Mouse (Mus musculus) CH12.LX (cell line): ENCODE results near the gene Foxk1. TPM values are rescaled to one million over a fixed set of nuclear protein-coding genes. Genes with fewer than 3 reads are reported as not detected.

Source experiments
- DNase-seq: peaks from one replicate; pipeline ENCODE4 v3.0.0-alpha.2; 2013; ENCODE audit errors: extremely low read depth
- H3K27ac ChIP-seq: 2 replicates; pipeline ENCODE4 v1.5.1; 2012; ENCODE audit warnings: low read depth, mild to moderate bottlenecking, control low read depth, moderate library complexity; ENCODE audit not compliant: insufficient read depth
- H3K27me3 ChIP-seq: replicated peaks from 2 replicates; pipeline ENCODE3; 2012; ENCODE audit warnings: inconsistent platforms
- H3K36me3 ChIP-seq, 2 experiments: replicated peaks in 1 of 2; 2 replicates each; pipeline versions ENCODE3 to v1.6.1; 2012; ENCODE audit warnings: inconsistent platforms in 1 of 2, low read length in 1 of 2, mild to moderate bottlenecking in 1 of 2, mixed read lengths in 1 of 2, moderate library complexity in 1 of 2; ENCODE audit not compliant: control insufficient read depth in 1 of 2, insufficient read depth in 1 of 2
- H3K4me1 ChIP-seq, 2 experiments: 2 replicates each; pipeline ENCODE4 v1.6.1; 2012; ENCODE audit warnings: inconsistent platforms in 1 of 2, moderate library complexity in 1 of 2; ENCODE audit not compliant: insufficient read depth in 2 of 2, control insufficient read depth in 1 of 2
- H3K4me2 ChIP-seq: 2 replicates; pipeline ENCODE4 v1.6.1; 2012; ENCODE audit warnings: low read depth, mild to moderate bottlenecking, control low read depth; ENCODE audit not compliant: poor library complexity, insufficient read depth, severe bottlenecking
- H3K4me3 ChIP-seq, 3 experiments: fragments of 150-350 bp in 1 of 3; sonication (generic) in 1 of 3; replicated peaks in 1 of 3; 2 replicates each; pipeline versions ENCODE3 to v1.5.1; 2011 to 2012; ENCODE audit warnings: low read depth in 2 of 3, low read length in 2 of 3, mild to moderate bottlenecking in 2 of 3, moderate library complexity in 2 of 3, control low read depth in 1 of 3, improper control_type of control experiment in 1 of 3, inconsistent platforms in 1 of 3, mixed read lengths in 1 of 3; ENCODE audit not compliant: poor library complexity in 1 of 3
- H3K79me2 ChIP-seq: replicated peaks from 2 replicates; pipeline ENCODE4 v1.6.1; 2012; ENCODE audit warnings: mild to moderate bottlenecking, moderate library complexity; ENCODE audit not compliant: control insufficient read depth, poor library complexity, insufficient read depth, severe bottlenecking; ENCODE audit errors: extremely low read depth
- H3K9ac ChIP-seq: 2 replicates; pipeline ENCODE4 v1.6.1; 2012; ENCODE audit warnings: low read depth, mild to moderate bottlenecking, control low read depth, moderate library complexity; ENCODE audit not compliant: insufficient read depth
- H3K9me3 ChIP-seq: replicated peaks from 2 replicates; pipeline ENCODE3; 2012; ENCODE audit warnings: low read length, inconsistent platforms, mixed read lengths
- CHD1 ChIP-seq: IDR thresholded peaks from 2 replicates; pipeline ENCODE4 v1.6.1; 2012; ENCODE audit warnings: low read depth, low read length, improper control_type of control experiment, inconsistent platforms
- CHD2 ChIP-seq: IDR thresholded peaks from 2 replicates; pipeline ENCODE4 v1.6.1; 2011; ENCODE audit warnings: low read length, improper control_type of control experiment
- E2F4 ChIP-seq: IDR thresholded peaks from 2 replicates; pipeline ENCODE4 v1.6.1; 2011; ENCODE audit warnings: low read depth, low read length, improper control_type of control experiment; ENCODE audit not compliant: insufficient replicate concordance
- IRF4 ChIP-seq: IDR thresholded peaks from 2 replicates; pipeline ENCODE4 v1.6.1; 2014; ENCODE audit warnings: low read depth, mild to moderate bottlenecking, inconsistent platforms, low read length, improper control_type of control experiment
- JUND ChIP-seq: conservative IDR thresholded peaks from 2 replicates; pipeline ENCODE4 v1.6.1; 2011; ENCODE audit warnings: low read depth, low read length, improper control_type of control experiment
- MAFK ChIP-seq: IDR thresholded peaks from 2 replicates; pipeline ENCODE4 v1.6.1; 2011; ENCODE audit warnings: low read length, improper control_type of control experiment; ENCODE audit not compliant: insufficient replicate concordance
- MAX ChIP-seq: IDR thresholded peaks from 2 replicates; pipeline ENCODE4 v1.6.1; 2011; ENCODE audit warnings: low read length, improper control_type of control experiment
- NELFE ChIP-seq: IDR thresholded peaks from 2 replicates; pipeline ENCODE4 v1.6.1; 2011; ENCODE audit warnings: low read depth, low read length, improper control_type of control experiment
- NRF1 ChIP-seq: IDR thresholded peaks from 2 replicates; pipeline ENCODE4 v1.6.1; 2014; ENCODE audit warnings: low read depth, mild to moderate bottlenecking, inconsistent platforms, low read length, improper control_type of control experiment, moderate library complexity
- POLR2A ChIP-seq: IDR thresholded peaks from 2 replicates; pipeline ENCODE4 v1.6.1; 2011; ENCODE audit warnings: low read depth, mild to moderate bottlenecking, improper control_type of control experiment, low read length
- RAD21 ChIP-seq: IDR thresholded peaks from 2 replicates; pipeline ENCODE4 v1.6.1; 2011; ENCODE audit warnings: low read depth, mild to moderate bottlenecking, low read length, improper control_type of control experiment, moderate library complexity
- TBP ChIP-seq: conservative IDR thresholded peaks from 2 replicates; pipeline ENCODE4 v1.6.1; 2011; ENCODE audit warnings: low read depth, low read length, improper control_type of control experiment
- TCF12 ChIP-seq: IDR thresholded peaks from 2 replicates; pipeline ENCODE4 v1.6.1; 2014; ENCODE audit warnings: low read depth, mild to moderate bottlenecking, inconsistent platforms, low read length, improper control_type of control experiment
- USF1 ChIP-seq: IDR thresholded peaks from 2 replicates; pipeline ENCODE4 v1.6.1; 2014; ENCODE audit warnings: low read depth, mild to moderate bottlenecking, inconsistent platforms, low read length, improper control_type of control experiment
- ZMIZ1 ChIP-seq: IDR thresholded peaks from 2 replicates; pipeline ENCODE4 v1.6.1; 2012; ENCODE audit warnings: low read depth, mild to moderate bottlenecking, inconsistent platforms, low read length, improper control_type of control experiment
- dilution Hi-C: fragments of 300-500 bp; cut with MboI; formaldehyde crosslinking; loops from 2 replicates; pipeline ENCODE4 v1.14.3; 2020; ENCODE audit warnings: low sequenced_read_pairs; ENCODE audit not compliant: extremely low pct_unique_long_range_greater_than_20kb, extremely low pct_ligation_motif_present
- in situ Hi-C: fragments of 300-500 bp; cut with MboI; formaldehyde crosslinking; loops from 3 replicates; pipeline ENCODE4 v1.14.3; 2019; ENCODE audit warnings: low sequenced_read_pairs, low pct_ligation_motif_present, low pct_unique_long_range_greater_than_20kb, mixed read lengths
- polyA plus RNA-seq: library from polyadenylated mRNA; unstranded; fragments of >175 nt; gene quantifications from 2 replicates; pipeline ENCODE4 v1.2.1, GENCODE M21; 2012; ENCODE audit warnings: low read depth; ENCODE audit not compliant: insufficient read length
- total RNA-seq, 2 experiments: library from RNA; depleted of rRNA; stranded (reverse); fragments of 300-350 nt in 1 of 2; fragments of >200 nt in 1 of 2; gene quantifications; 2 replicates each; pipeline ENCODE4 v1.2.3; 2012 to 2014

Foxk1 gene
- total and polyA plus RNA-seq, 3 experiments, result 5.3 to 23.4 (median 11.3) TPM

GRCm38 (mm10) chr5:142448623-142449022 is 47.3 kb downstream of the Foxk1 start:
- H3K27ac ChIP-seq, result no peak overlapping the region
- no peaks in the 10 kb centered on the region for H3K27me3 ChIP-seq
- no peak for TF ChIP-seq CHD1
- in situ Hi-C loops, result no loop called here
- dilution Hi-C loops, result no loop called here
- peaks cover 2% of the 10 kb centered on the region for H3K79me2 ChIP-seq
- H3K36me3 ChIP-seq, result peaks cover 32 to 88% of the 10 kb centered on the region in 2 experiments
- no peak overlapping the region for H3K9ac ChIP-seq
- no peaks in the 10 kb centered on the region for H3K9me3 ChIP-seq
- no peak overlapping the region for H3K4me2 ChIP-seq
- no peak overlapping the region for H3K4me3 ChIP-seq
- no peak for DNase-seq
- peaks cover 21 to 47% of the 10 kb centered on the region in 2 experiments for H3K4me1 ChIP-seq

GRCm38 (mm10) chr5:142450846-142451245 is 49.5 kb downstream of the Foxk1 start:
- Histone ChIP-seq H3K4me2 (no peak overlapping the region), H3K36me3 (peaks cover 51 to 89% of the 10 kb centered on the region in 2 experiments), H3K79me2 (no peaks in the 10 kb centered on the region; the same call in 1 of the 2 replicates), H3K4me1 (peaks cover 6 to 25% of the 10 kb centered on the region in 2 experiments; a peak in 3 of 4 replicates), H3K9me3 (no peaks in the 10 kb centered on the region), H3K9ac (no peak overlapping the region), H3K27ac (no peak overlapping the region), H3K4me3 (no peak overlapping the region), H3K27me3 (no peaks in the 10 kb centered on the region)
- TF ChIP-seq NELFE (no peak), RAD21 (no peak), NRF1 (no peak), USF1 (no peak), IRF4 (no peak), MAX (no peak), MAFK (no peak), ZMIZ1 (no peak), TCF12 (no peak), CHD2 (no peak), POLR2A (no peak), TBP (no peak), E2F4 (no peak)
- in situ Hi-C loops (no loop called here), dilution Hi-C loops (no loop called here)
- DNase-seq, result no peak

- no peaks in the 10 kb centered on the region for H3K9me3 ChIP-seq
- in situ Hi-C loops (no loop called here), dilution Hi-C loops (no loop called here)
- no peak overlapping the region for H3K27ac ChIP-seq
- no peaks in the 10 kb centered on the region; the same call in 1 of the 2 replicates for H3K79me2 ChIP-seq
- H3K4me1 ChIP-seq, result peaks cover 3 to 19% of the 10 kb centered on the region in 2 experiments; a peak in 2 of 4 replicates
- H3K4me2 ChIP-seq, result no peak overlapping the region
- DNase-seq, result no peak
- peaks cover 60 to 91% of the 10 kb centered on the region in 2 experiments for H3K36me3 ChIP-seq
- H3K9ac ChIP-seq, result no peak overlapping the region
- H3K27me3 ChIP-seq, result no peaks in the 10 kb centered on the region
- H3K4me3 ChIP-seq, result no peak overlapping the region
- no peak for TF ChIP-seq IRF4
- TF ChIP-seq POLR2A, result no peak
- no peak for TF ChIP-seq JUND
Measured at GRCm38 (mm10) chr5:142451759-142452158, 50.5 kb downstream of the Foxk1 start.
